Comparison of ENCODE assay signal across 8 mouse cellular contexts in the genomic region with DNA sequence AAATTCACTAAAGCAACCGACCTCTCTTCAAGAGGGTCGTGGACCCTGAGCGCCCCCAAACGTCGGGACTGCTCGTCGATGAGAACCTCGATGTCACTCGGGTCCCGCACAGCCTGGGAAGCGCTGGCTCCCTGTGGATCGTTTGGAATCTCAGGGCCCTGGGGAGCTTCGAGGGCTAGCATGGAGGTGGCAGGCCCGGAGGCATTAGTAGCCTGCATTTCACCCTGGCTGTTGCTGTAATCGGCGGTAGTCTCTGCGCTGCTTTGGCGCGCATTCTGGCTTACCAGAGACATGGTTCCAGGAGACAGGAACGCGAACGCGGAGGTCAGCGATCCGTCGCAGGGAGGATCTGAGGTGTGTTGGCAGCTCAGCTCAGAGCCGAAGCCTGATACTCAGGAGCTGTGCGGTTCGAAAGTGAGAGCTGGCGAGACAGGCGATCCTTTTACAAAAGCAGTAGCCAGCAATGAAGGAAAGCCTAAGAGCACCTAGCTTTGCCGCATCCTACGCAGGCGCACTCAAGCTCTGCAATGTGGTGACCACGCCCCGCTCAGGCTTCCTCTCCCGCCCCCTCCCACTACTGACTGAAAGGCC. TPM values are rescaled to one million over a fixed set of nuclear protein-coding genes. Genes with fewer than 3 reads are reported as not detected.
DNase-seq lines count a peak whose midpoint lies in the region; ATAC-seq and TF ChIP-seq lines count a peak whose summit lies in the region.

Magee2 (minus strand) TSS at position 517 of the 591 bp plus-strand sequence.

- no peak for TF ChIP-seq CTCF in spleen, adult 2 months (IDR thresholded peaks at IDR 0.05; ENCODE audit: extremely low read depth, insufficient read depth, insufficient read length, insufficient replicate concordance)
- TF ChIP-seq CTCF in cortical plate, adult 2 months (IDR thresholded peaks at IDR 0.05; ENCODE audit: extremely low read depth, insufficient read depth, low read length), result no peak
- TF ChIP-seq CTCF in layer of hippocampus, adult 2 months (conservative IDR thresholded peaks at IDR 0.05), result peak; percentile 48

- peak within 1 kb of the TSS; percentile 58 for H3K4me3 ChIP-seq in spleen, adult 2 months (ENCODE audit: extremely low read depth, insufficient read depth, insufficient read length)
- H3K4me3 ChIP-seq in cortical plate, adult 2 months (ENCODE audit: insufficient read depth, low read length), result peak within 1 kb of the TSS; percentile 45
- peak within 1 kb of the TSS; percentile 48 to 81 for H3K4me3 ChIP-seq in heart, embryonic 14.5 days (ENCODE audit: control insufficient read depth in 1 of 2, insufficient read depth in 1 of 2, low read depth in 1 of 2, low read length in 2 of 2)
- peak within 1 kb of the TSS; percentile 57 for H3K4me3 ChIP-seq in layer of hippocampus, adult 2 months
- H3K4me3 ChIP-seq in lung, embryonic 15.5 days, result peak within 1 kb of the TSS; percentile 48

- ATAC-seq in heart, embryonic 14.5 days (ENCODE audit: insufficient number of reproducible peaks, insufficient read depth, low FRiP score, low read depth), result no peak
- ATAC-seq in lung, embryonic 15.5 days (ENCODE audit: borderline replicate concordance, extremely low read depth, low FRiP score, low TSS enrichment), result peak; percentile 74; the same call in 1 of the 2 replicates

- peak; percentile 1 to 7 for DNase-seq in spleen, adult 2 months (ENCODE audit: low read depth in 1 of 2, low spot score in 2 of 2)
- DNase-seq in spleen, adult 12 weeks (ENCODE audit: low spot score), result no peak
- peak in 1 of 2 experiments; percentile 24 for DNase-seq in layer of hippocampus, adult 2 months (ENCODE audit: low spot score in 2 of 2)
- DNase-seq in retina, postnatal 1 day, result peak; percentile 65
- DNase-seq in gastrocnemius, postnatal 25 days, result no peak

- TF ChIP-seq POLR2A in spleen, adult 2 months (IDR thresholded peaks at IDR 0.05; ENCODE audit: low read depth, low read length), result no peak
- peak; percentile 52; the same call in 1 of the 2 replicates for TF ChIP-seq POLR2A in cortical plate, adult 2 months (IDR thresholded peaks at IDR 0.05; ENCODE audit: extremely low read depth, insufficient read depth, low read length)

- no peak within 1 kb of the TSS for H3K27ac ChIP-seq in spleen, adult 2 months (ENCODE audit: insufficient read depth, low read length)
- no peak within 1 kb of the TSS for H3K27ac ChIP-seq in cortical plate, adult 2 months (ENCODE audit: insufficient read depth, low read length)
- H3K27ac ChIP-seq in heart, embryonic 14.5 days (replicated peaks in 1 of 2; ENCODE audit: control insufficient read depth in 1 of 2, insufficient read depth in 1 of 2, low read depth in 2 of 2, low read length in 2 of 2), result no peak within 1 kb of the TSS
- peak within 1 kb of the TSS; percentile 77 for H3K27ac ChIP-seq in layer of hippocampus, adult 2 months
- H3K27ac ChIP-seq in lung, embryonic 15.5 days, result no peak within 1 kb of the TSS

- H3K9me3 ChIP-seq in heart, embryonic 14.5 days (ENCODE audit: control insufficient read depth, low read length), result no peaks in the 10 kb centered on the region
- no peaks in the 10 kb centered on the region for H3K9me3 ChIP-seq in lung, embryonic 15.5 days

- no peaks in the 10 kb centered on the region for H3K27me3 ChIP-seq in spleen, adult 2 months (ENCODE audit: control insufficient read depth, insufficient read depth, low read length)
- H3K27me3 ChIP-seq in heart, embryonic 14.5 days (ENCODE audit: control insufficient read depth, insufficient read depth, low read length), result peaks cover 21% of the 10 kb centered on the region
- H3K27me3 ChIP-seq in lung, embryonic 15.5 days, result peaks cover 36% of the 10 kb centered on the region

- no peaks in the 10 kb centered on the region; the same call in 1 of the 2 replicates for H3K4me1 ChIP-seq in spleen, adult 2 months (ENCODE audit: control insufficient read depth, insufficient read depth, insufficient read length)
- H3K4me1 ChIP-seq in cortical plate, adult 2 months (ENCODE audit: control insufficient read depth, insufficient read depth, low read length), result no peaks in the 10 kb centered on the region
- H3K4me1 ChIP-seq in heart, embryonic 14.5 days (ENCODE audit: control insufficient read depth in 2 of 2, insufficient read depth in 2 of 2, low read length in 2 of 2), result no peaks in the 10 kb centered on the region
- no peaks in the 10 kb centered on the region for H3K4me1 ChIP-seq in lung, embryonic 15.5 days

- 30% methylated on average over 37 of the region's 37 CpGs for WGBS in spleen, adult 2 months
- WGBS in heart, embryonic 14.5 days, result 21% methylated on average over 37 of the region's 37 CpGs
- WGBS in lung, embryonic 15.5 days, result 18% methylated on average over 37 of the region's 37 CpGs

- peak within 1 kb of the TSS; percentile 67 for H3K9ac ChIP-seq in heart, embryonic 14.5 days (ENCODE audit: low read length)
- H3K9ac ChIP-seq in lung, embryonic 15.5 days, result peak within 1 kb of the TSS; percentile 13; the same call in 1 of the 2 replicates

- no peaks in the 10 kb centered on the region for H3K36me3 ChIP-seq in spleen, adult 2 months (ENCODE audit: control insufficient read depth, insufficient read depth, low read length)
- H3K36me3 ChIP-seq in heart, embryonic 14.5 days (ENCODE audit: control insufficient read depth, insufficient read depth, low read length), result no peaks in the 10 kb centered on the region
- no peaks in the 10 kb centered on the region for H3K36me3 ChIP-seq in lung, embryonic 15.5 days

- H3K4me2 ChIP-seq in heart, embryonic 14.5 days (ENCODE audit: low read length), result peak within 1 kb of the TSS; percentile 69
- peak within 1 kb of the TSS; percentile 65 for H3K4me2 ChIP-seq in lung, embryonic 15.5 days

RNA-seq across cellular contexts. Expression of gene Magee2, which starts in this region (rescaled TPM):
- 0.04 and 0.05 TPM in 2 replicates for polyA plus RNA-seq in spleen, adult 2 months (2012; rRNA removed)
- 4.6 and 4.8 TPM in 2 replicates for polyA plus RNA-seq in cortical plate, adult 2 months (2012; rRNA removed)
- 1.5 and 2.1 TPM in 2 replicates for polyA plus RNA-seq in heart, embryonic 14.5 days (2014; fragmentation: Nextera tagmentation; extraction: Ambion mirVana)
- total RNA-seq in layer of hippocampus, adult 2 months (2021), result 10 to 100 TPM; 10.8 to 12.6 TPM
- 4.9 and 5.3 TPM in 2 replicates for polyA plus RNA-seq in lung, embryonic 15.5 days (2015; fragmentation: Nextera tagmentation; extraction: Ambion mirVana)
- not detected for total RNA-seq in gastrocnemius, postnatal 25 days (2021)

Comparison
In these comparisons a context has a peak if more than half of its experiments do, and no peak if none do; other contexts are left out.
1. RNA of gene Magee2 (total RNA-seq): 10.8 to 12.6 TPM in layer of hippocampus, adult 2 months; not detected in gastrocnemius, postnatal 25 days; every median in the first group is over 10 times any median in the second.
2. Peak in DNase-seq and H3K4me3 ChIP-seq in spleen, adult 2 months; RNA of the gene not detected or under 1 TPM.
3. Peak in every context shown above with its lines, with median percentiles within 50 percentile points of each other: H3K4me3 ChIP-seq.